Mouse (Mus musculus): ENCODE measurements around the gene Nf2. TPM values are rescaled to one million over a fixed set of nuclear protein-coding genes. Genes with fewer than 3 reads are reported as not detected.
"Not testable (repeated sequence)": the region's sequence is repeated elsewhere in the genome, so short reads cannot be mapped to it uniquely, and the experiment has no call there.

The Nf2 gene
- total RNA-seq, 2 experiments from 2014 or later = 12.6 to 36.7 TPM

GRCm38 (mm10) chr11:4802401-4802800 lies 46.9 kb downstream of the Nf2 start:
- ATAC-seq (ENCODE audit: poor library complexity, severe bottlenecking) = not testable (repeated sequence)

- no peak for ATAC-seq (ENCODE audit: poor library complexity, severe bottlenecking)
Observed at GRCm38 (mm10) chr11:4800654-4801053, 48.7 kb downstream of the Nf2 start.

DNA sequence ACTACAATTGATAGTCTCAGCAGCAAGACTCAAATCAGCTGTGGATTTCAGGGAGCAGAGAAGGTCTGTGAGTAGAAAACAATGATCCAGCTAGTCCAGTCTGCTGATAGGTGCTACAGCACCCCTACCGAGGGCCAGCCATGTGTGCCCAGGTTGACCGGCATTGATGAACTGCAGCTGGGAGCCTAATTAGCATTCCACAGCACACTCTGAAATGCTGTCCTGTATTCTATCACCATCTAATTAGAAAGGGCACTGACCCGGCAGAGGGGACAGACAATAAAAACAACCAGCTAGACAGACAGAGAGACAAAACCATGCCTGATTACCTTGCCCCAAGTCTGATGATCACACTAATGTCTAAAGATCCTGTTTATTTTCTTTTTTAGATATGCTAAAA lies 56.3 kb downstream of the Nf2 start:
- no peak for ATAC-seq (ENCODE audit: poor library complexity, severe bottlenecking)

GRCm38 (mm10) chr11:4791549-4791948 lies 57.8 kb downstream of the Nf2 start:
- ATAC-seq (ENCODE audit: poor library complexity, severe bottlenecking) = no peak

- no peak for ATAC-seq (ENCODE audit: poor library complexity, severe bottlenecking)
Observed at GRCm38 (mm10) chr11:4789691-4790090, 59.6 kb downstream of the Nf2 start.

GRCm38 (mm10) chr11:4784629-4785142 lies 64.7 kb downstream of the Nf2 start:
- peak; percentile 64 for ATAC-seq (ENCODE audit: poor library complexity, severe bottlenecking)

DNA sequence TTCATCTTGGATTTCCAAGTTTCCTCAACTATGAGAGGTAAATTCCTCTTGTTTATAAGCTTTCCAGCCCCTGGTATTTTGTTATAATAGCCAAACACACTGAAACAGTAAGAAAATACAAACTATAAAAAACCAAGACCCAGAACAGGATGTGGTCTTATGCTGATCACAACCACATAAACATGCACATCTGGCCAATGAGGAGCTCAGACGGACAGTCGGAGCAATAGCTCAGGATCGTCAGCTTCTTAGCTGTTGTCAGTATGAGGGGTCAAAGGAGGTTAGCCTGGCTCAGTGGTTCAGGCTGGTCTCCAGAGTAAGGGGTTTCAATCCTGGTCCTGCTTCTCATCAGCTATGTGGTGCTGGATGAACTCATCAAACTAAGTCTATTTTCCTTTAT lies 66.2 kb downstream of the Nf2 start:
- no peak for ATAC-seq (ENCODE audit: poor library complexity, severe bottlenecking)

DNA sequence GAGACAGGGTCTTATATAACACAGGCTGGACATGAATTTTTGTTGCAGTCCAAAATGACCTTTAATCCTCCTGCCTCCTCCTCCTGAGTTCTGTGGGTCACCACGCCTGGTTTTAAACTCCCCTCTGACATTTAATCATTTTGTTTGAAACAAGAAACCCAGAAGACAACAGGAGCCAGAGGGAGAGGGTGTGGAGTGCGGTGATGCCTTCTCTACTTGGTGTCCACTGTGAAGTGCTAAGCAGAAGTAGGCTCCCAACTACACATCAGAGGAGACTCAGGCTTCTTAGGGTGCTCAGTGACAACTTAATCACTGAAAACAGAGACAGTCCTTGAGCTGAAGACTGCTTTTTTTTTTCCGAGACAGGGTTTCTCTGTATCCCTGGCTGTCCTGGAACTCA lies 68.4 kb downstream of the Nf2 start:
- ATAC-seq (ENCODE audit: poor library complexity, severe bottlenecking) = no peak

GRCm38 (mm10) chr11:4772925-4773324 lies 76.4 kb downstream of the Nf2 start:
- no peak for ATAC-seq (ENCODE audit: poor library complexity, severe bottlenecking)

DNA sequence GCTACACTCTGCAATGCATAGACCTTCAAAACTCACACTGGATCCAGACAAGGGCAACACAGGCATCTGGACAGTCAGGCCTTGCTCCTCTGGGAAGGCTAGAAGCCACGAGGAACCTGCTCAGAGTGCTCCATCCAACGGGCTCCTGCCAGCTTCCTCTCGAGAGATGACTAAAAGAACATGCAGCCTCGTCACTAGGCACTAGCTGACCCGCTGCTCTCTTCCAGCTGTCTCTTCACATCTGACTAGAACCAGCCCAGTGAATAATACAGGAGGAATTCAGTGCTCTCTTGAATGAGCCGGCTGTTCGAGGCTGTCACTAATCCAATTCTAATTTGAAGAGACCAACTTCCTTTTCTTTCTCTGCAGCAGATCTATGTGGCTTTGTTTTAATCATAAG lies 77.6 kb downstream of the Nf2 start:
- ATAC-seq (ENCODE audit: poor library complexity, severe bottlenecking) = no peak

DNA sequence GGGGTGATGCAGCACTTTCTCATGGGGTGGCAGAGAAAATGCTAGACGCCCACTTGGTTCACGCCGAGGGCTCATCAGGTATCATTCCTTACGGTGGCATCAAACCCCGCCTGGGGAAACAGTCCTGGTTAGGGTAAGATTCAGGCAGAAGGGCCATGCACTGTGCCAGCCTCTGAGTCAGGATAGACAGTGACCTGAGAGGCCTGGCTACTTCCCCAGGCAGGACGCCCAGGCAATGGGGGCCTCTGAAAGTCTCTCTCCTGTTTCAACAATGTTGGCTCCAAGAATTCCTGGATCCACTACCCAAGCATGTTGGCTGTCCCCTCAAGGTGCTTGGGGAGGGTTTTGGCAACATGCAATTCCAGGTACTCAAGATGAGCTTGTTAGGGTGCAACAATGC lies 79.5 kb downstream of the Nf2 start:
- no peak for ATAC-seq (ENCODE audit: poor library complexity, severe bottlenecking)

DNA sequence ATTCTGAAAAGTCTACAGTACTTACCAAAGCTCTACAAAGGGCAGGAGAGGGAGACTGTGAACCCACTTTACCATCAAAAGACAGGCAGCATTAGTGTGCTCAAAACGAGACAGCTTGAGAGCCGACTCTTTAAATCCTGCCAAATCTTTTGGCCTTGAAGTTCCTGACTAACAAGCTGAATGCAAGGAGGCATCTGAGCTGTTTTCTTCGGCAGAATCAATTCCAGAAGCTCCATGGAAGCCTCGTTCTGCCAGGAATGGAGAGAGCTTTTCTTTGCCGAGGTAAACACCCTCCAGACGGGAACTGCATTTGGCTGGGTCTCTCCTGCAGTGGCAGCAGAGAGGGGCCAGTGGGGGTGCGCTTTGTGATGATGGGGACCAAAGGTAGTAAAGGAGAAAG lies 80.0 kb downstream of the Nf2 start:
- no peak for ATAC-seq (ENCODE audit: poor library complexity, severe bottlenecking)

DNA sequence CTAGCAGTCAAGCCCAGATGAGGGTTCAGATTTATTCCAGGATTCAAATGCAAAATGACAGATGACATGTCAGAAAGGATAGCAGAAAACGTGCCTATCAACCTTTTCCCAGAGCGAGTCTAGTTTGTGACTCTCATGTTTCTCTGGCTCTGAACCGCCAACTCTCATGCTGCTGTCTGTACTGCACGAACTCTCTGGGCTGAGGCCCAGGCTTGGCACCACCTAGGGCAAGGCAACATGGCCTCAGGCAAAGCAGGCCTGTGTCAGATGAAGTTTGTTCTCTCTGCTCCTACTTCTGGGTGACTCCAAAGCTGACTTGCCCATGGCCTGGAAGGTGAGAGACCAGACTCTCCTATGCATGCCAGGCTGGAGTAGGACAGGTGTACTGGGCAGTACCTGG lies 80.9 kb downstream of the Nf2 start:
- no peak for ATAC-seq (ENCODE audit: poor library complexity, severe bottlenecking)

GRCm38 (mm10) chr11:4764476-4764875 lies 84.9 kb downstream of the Nf2 start:
- ATAC-seq (ENCODE audit: poor library complexity, severe bottlenecking) = no peak

GRCm38 (mm10) chr11:4763631-4764030 lies 85.7 kb downstream of the Nf2 start:
- ATAC-seq (ENCODE audit: poor library complexity, severe bottlenecking) = no peak

- ATAC-seq (ENCODE audit: poor library complexity, severe bottlenecking) = no peak; the same call in 1 of the 2 replicates
Observed at GRCm38 (mm10) chr11:4762511-4762910, 86.8 kb downstream of the Nf2 start.

GRCm38 (mm10) chr11:4761991-4762390 lies 87.3 kb downstream of the Nf2 start:
- no peak for ATAC-seq (ENCODE audit: poor library complexity, severe bottlenecking)

GRCm38 (mm10) chr11:4760438-4760837 lies 88.9 kb downstream of the Nf2 start:
- no peak for ATAC-seq (ENCODE audit: poor library complexity, severe bottlenecking)

DNA sequence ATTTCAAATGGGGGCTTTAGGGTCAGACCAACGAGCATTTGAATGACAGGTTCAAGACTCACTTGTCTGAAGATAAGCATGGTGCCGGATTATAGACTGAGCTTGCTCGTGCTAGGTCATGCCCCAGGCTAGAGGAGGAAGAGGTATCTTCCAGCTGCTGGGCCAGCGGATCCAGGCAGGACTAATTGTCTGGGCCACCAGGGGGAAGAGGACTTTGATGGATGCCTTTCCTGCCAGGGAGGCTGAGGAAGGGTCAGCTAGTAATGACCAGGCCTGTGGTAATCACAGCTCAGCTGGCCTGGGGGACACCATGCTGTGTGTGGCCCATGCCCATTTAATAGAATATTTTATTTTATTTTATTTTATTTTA lies 91.6 kb downstream of the Nf2 start:
- ATAC-seq (ENCODE audit: poor library complexity, severe bottlenecking) = no peak

GRCm38 (mm10) chr11:4756984-4757788 lies 92.2 kb downstream of the Nf2 start:
- no peak for ATAC-seq (ENCODE audit: poor library complexity, severe bottlenecking)

GRCm38 (mm10) chr11:4756460-4756859 lies 92.9 kb downstream of the Nf2 start:
- peak; percentile 52 for ATAC-seq (ENCODE audit: poor library complexity, severe bottlenecking)

GRCm38 (mm10) chr11:4754867-4755266 lies 94.5 kb downstream of the Nf2 start:
- ATAC-seq (ENCODE audit: poor library complexity, severe bottlenecking) = no peak

DNA sequence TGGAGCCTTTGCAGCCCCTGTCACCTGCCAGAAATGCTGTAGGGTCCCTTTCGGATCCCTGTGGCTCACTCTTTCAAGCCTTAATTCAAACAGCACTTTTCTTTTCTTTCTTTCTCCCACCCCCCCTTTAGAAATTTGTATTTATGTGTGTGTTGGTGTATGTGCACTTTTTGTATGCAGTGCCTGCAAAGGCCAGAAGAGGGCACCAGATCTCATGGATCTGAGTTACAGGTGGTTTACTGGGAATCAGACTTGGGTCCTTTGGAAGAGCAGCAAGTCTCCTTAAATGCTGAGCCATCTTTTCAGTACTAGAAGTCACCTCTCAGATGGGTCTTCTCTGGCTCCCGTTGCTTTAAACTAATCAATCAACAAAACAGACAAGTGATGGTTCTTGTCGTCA lies 95.3 kb downstream of the Nf2 start:
- ATAC-seq (ENCODE audit: poor library complexity, severe bottlenecking) = no peak
